ENCODE assay signal across 10 mouse cellular contexts in genomic region chr11:101971410-101971809, GRCm38 (mm10). TPM values are rescaled to one million over a fixed set of nuclear protein-coding genes. Genes with fewer than 3 reads are reported as not detected.
DNase-seq lines count a peak whose midpoint lies in the region; ATAC-seq and TF ChIP-seq lines count a peak whose summit lies in the region.
"Had no signal": no experiment of that assay in that cellular context is flagged by ENCODE, and none has a peak within 500 bp of the region (broad histone marks: within the 10 kb centered on the region; RNA-seq: fewer than 3 reads in every experiment).

No protein-coding gene starts in this region.

- H3K27me3 ChIP-seq in heart, adult 2 months (ENCODE audit: control insufficient read depth, insufficient read depth, low read length) = no peaks in the 10 kb centered on the region
- peaks cover 8% of the 10 kb centered on the region for H3K27me3 ChIP-seq in heart, embryonic 11.5 days (ENCODE audit: control insufficient read depth, insufficient read depth, low read length)
- peaks cover 6% of the 10 kb centered on the region for H3K27me3 ChIP-seq in lung, postnatal 0 days (replicated peaks; ENCODE audit: insufficient read depth, low read length)
- peaks cover 5% of the 10 kb centered on the region for H3K27me3 ChIP-seq in hindbrain, embryonic 11.5 days (ENCODE audit: control insufficient read depth, insufficient read depth, low read length)

- H3K79me2 ChIP-seq in heart, adult 2 months (replicated peaks; ENCODE audit: control insufficient read depth, insufficient read depth, low read length) = no peaks in the 10 kb centered on the region

- no peak; the same call in 1 of the 2 replicates for TF ChIP-seq CTCF in heart, adult 2 months (IDR thresholded peaks at IDR 0.05)
- peak; percentile 80 for TF ChIP-seq CTCF in lung, postnatal 0 days (IDR thresholded peaks at IDR 0.05)

- DNase-seq in heart, adult 2 months = peak in 1 of 2 experiments; percentile 63
- DNase-seq in 416B (ENCODE audit: low read depth) = peak; percentile 62
- peak; percentile 17 for DNase-seq in T-cell, adult 2 months (ENCODE audit: low spot score)
- peak; percentile 85 for DNase-seq in lung, postnatal 0 days (ENCODE audit: low spot score)
- DNase-seq in hindbrain, embryonic 11.5 days (ENCODE audit: low spot score) = no peak
- DNase-seq in frontal cortex, adult 2 months (ENCODE audit: extremely low spot score in 1 of 2, low spot score in 1 of 2) = no peak
- no peak for DNase-seq in layer of hippocampus, adult 18-20 months (ENCODE audit: low spot score in 2 of 2)

- H3K4me1 ChIP-seq in heart, adult 2 months (ENCODE audit: control insufficient read depth, insufficient read depth, low read length) = peaks cover 4% of the 10 kb centered on the region; the same call in 1 of the 2 replicates
- peaks cover 10% of the 10 kb centered on the region for H3K4me1 ChIP-seq in heart, embryonic 11.5 days (ENCODE audit: control insufficient read depth, insufficient read depth, low read length)
- H3K4me1 ChIP-seq in lung, postnatal 0 days (ENCODE audit: insufficient read depth, low read depth, low read length) = no peaks in the 10 kb centered on the region
- H3K4me1 ChIP-seq in hindbrain, embryonic 11.5 days (replicated peaks; ENCODE audit: control insufficient read depth, insufficient read depth, low read length) = 0 out of 2 replicates have a peak, but pooled peaks cover 5% of the 10 kb centered on the region

- TF ChIP-seq EP300 in heart, adult 2 months (IDR thresholded peaks at IDR 0.05; ENCODE audit: insufficient read depth, low read depth, low read length) = no peak
- TF ChIP-seq EP300 in lung, postnatal 0 days (IDR thresholded peaks at IDR 0.05) = 0 out of 2 replicates have a peak, but pooled peaks have one; percentile 20

- ATAC-seq in heart, embryonic 11.5 days (replicated peaks; ENCODE audit: insufficient number of reproducible peaks, low FRiP score, low TSS enrichment) = no peak
- peak; percentile 53 for ATAC-seq in lung, postnatal 0 days
- ATAC-seq in hindbrain, embryonic 11.5 days (ENCODE audit: low FRiP score) = no peak

- H3K4me2 ChIP-seq in heart, embryonic 11.5 days = no peak overlapping the region
- no peak overlapping the region for H3K4me2 ChIP-seq in lung, postnatal 0 days (replicated peaks; ENCODE audit: low read depth, low read length)
- no peak overlapping the region for H3K4me2 ChIP-seq in hindbrain, embryonic 11.5 days (replicated peaks; ENCODE audit: low read depth, low read length)
- H3K4me2 ChIP-seq: midbrain, embryonic 12.5 days had no signal

- no peak overlapping the region for H3K9ac ChIP-seq in heart, adult 2 months (ENCODE audit: low read depth, low read length)
- no peak overlapping the region for H3K9ac ChIP-seq in heart, embryonic 11.5 days (ENCODE audit: low read depth, low read length)
- no peak overlapping the region for H3K9ac ChIP-seq in lung, postnatal 0 days (replicated peaks; ENCODE audit: low read depth)
- H3K9ac ChIP-seq in hindbrain, embryonic 11.5 days (ENCODE audit: low read depth, low read length) = no peak overlapping the region
- H3K9ac ChIP-seq: midbrain, embryonic 12.5 days had no signal

- TF ChIP-seq POLR2A in heart, adult 2 months (IDR thresholded peaks at IDR 0.05; ENCODE audit: insufficient read depth, low read depth, low read length) = 0 out of 2 replicates have a peak, but pooled peaks have one; percentile 14

- peaks cover 6% of the 10 kb centered on the region for H3K36me3 ChIP-seq in heart, adult 2 months (ENCODE audit: control insufficient read depth, insufficient read depth, low read length)
- 0 out of 2 replicates have a peak, but pooled peaks cover 2% of the 10 kb centered on the region for H3K36me3 ChIP-seq in heart, embryonic 11.5 days (ENCODE audit: control insufficient read depth, insufficient read depth, low read length)
- peaks cover 11% of the 10 kb centered on the region for H3K36me3 ChIP-seq in lung, postnatal 0 days (ENCODE audit: insufficient read depth, low read length)
- no peaks in the 10 kb centered on the region for H3K36me3 ChIP-seq in hindbrain, embryonic 11.5 days (ENCODE audit: control insufficient read depth, insufficient read depth, low read length)
- H3K36me3 ChIP-seq: midbrain, embryonic 12.5 days had no signal

- intact Hi-C loops in heart, adult 2 months (cut with DNase I) = no loop called here

- H3K27ac ChIP-seq in heart, adult 2 months = no peak overlapping the region
- H3K27ac ChIP-seq in heart, embryonic 11.5 days (ENCODE audit: low read depth, low read length) = no peak overlapping the region
- no peak overlapping the region for H3K27ac ChIP-seq in lung, postnatal 0 days (ENCODE audit: low read length)
- no peak overlapping the region for H3K27ac ChIP-seq in hindbrain, embryonic 11.5 days (ENCODE audit: low read depth, low read length)
- H3K27ac ChIP-seq: midbrain, embryonic 12.5 days had no signal

- WGBS in heart, adult 2 months = 41% methylated on average over 3 of the region's 3 CpGs
- WGBS in heart, embryonic 11.5 days (ENCODE audit: insufficient replicate concordance) = 30% methylated on average over 3 of the region's 3 CpGs
- WGBS in lung, postnatal 0 days = 35% methylated on average over 3 of the region's 3 CpGs
- 46% methylated on average over 3 of the region's 3 CpGs for WGBS in hindbrain, embryonic 11.5 days

- no peak overlapping the region for H3K4me3 ChIP-seq in heart, adult 2 months
- H3K4me3 ChIP-seq in heart, embryonic 11.5 days (ENCODE audit: low read depth, low read length) = no peak overlapping the region
- H3K4me3 ChIP-seq in lung, postnatal 0 days (ENCODE audit: low read depth, low read length) = no peak overlapping the region
- H3K4me3 ChIP-seq in hindbrain, embryonic 11.5 days (ENCODE audit: low read depth, low read length) = no peak overlapping the region
- H3K4me3 ChIP-seq: midbrain, embryonic 12.5 days had no signal

- no peaks in the 10 kb centered on the region for H3K9me3 ChIP-seq in heart, embryonic 11.5 days (replicated peaks; ENCODE audit: control insufficient read depth, low read length)
- H3K9me3 ChIP-seq in lung, postnatal 0 days (ENCODE audit: low read length) = no peaks in the 10 kb centered on the region
- H3K9me3 ChIP-seq in hindbrain, embryonic 11.5 days (ENCODE audit: control insufficient read depth, low read length) = no peaks in the 10 kb centered on the region
- H3K9me3 ChIP-seq: midbrain, embryonic 12.5 days had no signal

RNA-seq across cellular contexts. Expression of gene Sost, which starts 4.6 kb away (rescaled TPM):
- 1 to 10 TPM; 2.1 to 3.2 TPM for total RNA-seq in heart, adult 2 months (2021)
- polyA plus RNA-seq in heart, adult 2 months (2012; rRNA removed) = 5.8 and 7.0 TPM in 2 replicates
- 0.10 and 0.43 TPM in 2 replicates for polyA plus RNA-seq in heart, embryonic 11.5 days (2014; fragmentation: Nextera tagmentation; extraction: Ambion mirVana)
- polyA plus RNA-seq in lung, postnatal 0 days (2015; fragmentation: Nextera tagmentation; extraction: Ambion mirVana) = 0.06 TPM in 1 of 2 replicates, not detected in the other
- 0.11 and 0.31 TPM in 2 replicates for polyA plus RNA-seq in hindbrain, embryonic 11.5 days (2014; fragmentation: Nextera tagmentation; extraction: Ambion mirVana)
- polyA plus RNA-seq in frontal cortex, adult 2 months (2012; rRNA removed) = 0.13 and 0.18 TPM in 2 replicates
- total RNA-seq in layer of hippocampus, adult 18-20 months (2021) = under 1 TPM in 1 of 2 experiments, not detected in 1; 0.15 TPM

RNA-seq across cellular contexts. Expression of gene Cfap97d1, which starts 12.7 kb away (rescaled TPM):
- total RNA-seq in heart, adult 2 months (2021) = not detected
- polyA plus RNA-seq in heart, adult 2 months (2012; rRNA removed) = not detected in 2 replicates
- not detected in 2 replicates for polyA plus RNA-seq in heart, embryonic 11.5 days (2014; fragmentation: Nextera tagmentation; extraction: Ambion mirVana)
- 0.20 TPM in 1 of 2 replicates, not detected in the other for polyA plus RNA-seq in lung, postnatal 0 days (2015; fragmentation: Nextera tagmentation; extraction: Ambion mirVana)
- not detected in 2 replicates for polyA plus RNA-seq in hindbrain, embryonic 11.5 days (2014; fragmentation: Nextera tagmentation; extraction: Ambion mirVana)
- not detected in 2 replicates for polyA plus RNA-seq in frontal cortex, adult 2 months (2012; rRNA removed)
- total RNA-seq in layer of hippocampus, adult 18-20 months (2021) = not detected
- polyA plus RNA-seq: heart, embryonic 16.5 days; midbrain, embryonic 12.5 days had no signal

RNA-seq across cellular contexts. Expression of gene Dusp3, which starts 15.4 kb away (rescaled TPM):
- 100 to 1,000 TPM; 103 to 131 TPM for total RNA-seq in heart, adult 2 months (2021)
- polyA plus RNA-seq in heart, adult 2 months (2012; rRNA removed) = 97.7 and 101 TPM in 2 replicates
- polyA plus RNA-seq in heart, embryonic 11.5 days (2014; fragmentation: Nextera tagmentation; extraction: Ambion mirVana) = 49.2 and 49.4 TPM in 2 replicates
- 78.2 and 80.0 TPM in 2 replicates for polyA plus RNA-seq in lung, postnatal 0 days (2015; fragmentation: Nextera tagmentation; extraction: Ambion mirVana)
- polyA plus RNA-seq in hindbrain, embryonic 11.5 days (2014; fragmentation: Nextera tagmentation; extraction: Ambion mirVana) = 11.4 and 12.1 TPM in 2 replicates
- 112 and 124 TPM in 2 replicates for polyA plus RNA-seq in frontal cortex, adult 2 months (2012; rRNA removed)
- 100 to 1,000 TPM; 158 TPM for total RNA-seq in layer of hippocampus, adult 18-20 months (2021)

RNA-seq across cellular contexts. Expression of gene Mpp3, which starts 56.9 kb away (rescaled TPM):
- total RNA-seq in heart, adult 2 months (2021) = 1 to 10 TPM; 1.4 to 1.5 TPM
- 4.5 and 5.3 TPM in 2 replicates for polyA plus RNA-seq in heart, adult 2 months (2012; rRNA removed)
- polyA plus RNA-seq in heart, embryonic 11.5 days (2014; fragmentation: Nextera tagmentation; extraction: Ambion mirVana) = 2.7 and 3.4 TPM in 2 replicates
- 0.84 and 2.2 TPM in 2 replicates for polyA plus RNA-seq in lung, postnatal 0 days (2015; fragmentation: Nextera tagmentation; extraction: Ambion mirVana)
- 23.3 and 26.5 TPM in 2 replicates for polyA plus RNA-seq in hindbrain, embryonic 11.5 days (2014; fragmentation: Nextera tagmentation; extraction: Ambion mirVana)
- 47.6 and 51.0 TPM in 2 replicates for polyA plus RNA-seq in frontal cortex, adult 2 months (2012; rRNA removed)
- total RNA-seq in layer of hippocampus, adult 18-20 months (2021) = 10 to 100 TPM; 85.5 to 88.9 TPM

Comparison
In these comparisons a context has a peak if more than half of its experiments do, and no peak if none do; other contexts are left out.
1. DNase-seq: peak in 416B (single experiment), T-cell, adult 2 months (single experiment) and lung, postnatal 0 days (single experiment); none in hindbrain, embryonic 11.5 days (single experiment), frontal cortex, adult 2 months (0 of 2) and layer of hippocampus, adult 18-20 months (0 of 2).